Mouse (Mus musculus) cerebellum, adult 9-10 months (tissue): ENCODE results near the gene Pcgf1.

Experiments
- DNase-seq: peaks from one replicate; pipeline ENCODE4 v3.0.0; 2022

The Pcgf1 gene

GRCm38 (mm10) chr6:83066441-83066840, 11.2 kb upstream of the Pcgf1 start:
- no peak for DNase-seq

GRCm38 (mm10) chr6:83068221-83068620, 9.4 kb upstream of the Pcgf1 start:
- DNase-seq, result no peak

GRCm38 (mm10) chr6:83068706-83069487, 8.8 kb upstream of the Pcgf1 start:
- no peak for DNase-seq

GRCm38 (mm10) chr6:83069488-83070246, 8.0 kb upstream of the Pcgf1 start:
- DNase-seq, result no peak

GRCm38 (mm10) chr6:83070247-83070310, 7.6 kb upstream of the Pcgf1 start, which contains the start of gene Tlx2:
Gene Tlx2, minus strand, starts transcription at chr6:83070293.
- no peak for DNase-seq

GRCm38 (mm10) chr6:83070311-83071219, 7.1 kb upstream of the Pcgf1 start:
- DNase-seq, result no peak

GRCm38 (mm10) chr6:83071220-83071619, 6.4 kb upstream of the Pcgf1 start:
- DNase-seq, result no peak

GRCm38 (mm10) chr6:83074979-83075378, 2.7 kb upstream of the Pcgf1 start:
- no peak for DNase-seq

GRCm38 (mm10) chr6:83078324-83078858, 722 bp downstream of the Pcgf1 start:
- DNase-seq, result peak; percentile 99

GRCm38 (mm10) chr6:83080210-83080609, 2.5 kb downstream of the Pcgf1 start:
- no peak for DNase-seq

- DNase-seq, result no peak
Observed at GRCm38 (mm10) chr6:83083497-83083896, 5.8 kb downstream of the Pcgf1 start.

GRCm38 (mm10) chr6:83084477-83084876, 6.8 kb downstream of the Pcgf1 start:
- no peak for DNase-seq

GRCm38 (mm10) chr6:83086121-83087035, 8.7 kb downstream of the Pcgf1 start, which contains the start of gene Lbx2:
Gene Lbx2, plus strand, starts transcription at chr6:83086367.
- DNase-seq, result no peak

- DNase-seq, result no peak
Observed at GRCm38 (mm10) chr6:83087205-83087925, 9.7 kb downstream of the Pcgf1 start.

GRCm38 (mm10) chr6:83087926-83088260, 10.2 kb downstream of the Pcgf1 start:
- DNase-seq, result no peak

GRCm38 (mm10) chr6:83092416-83093127, 14.9 kb downstream of the Pcgf1 start:
- DNase-seq, result no peak

GRCm38 (mm10) chr6:83095968-83096367, 18.3 kb downstream of the Pcgf1 start:
- no peak for DNase-seq

GRCm38 (mm10) chr6:83098411-83098810, 20.7 kb downstream of the Pcgf1 start:
- no peak for DNase-seq

- DNase-seq, result peak; percentile 94
Observed at GRCm38 (mm10) chr6:83101316-83101687, 23.6 kb downstream of the Pcgf1 start, which contains the start of the genes Ccdc142 and Gm42688. Gene Ccdc142, plus strand, starts transcription at chr6:83101601. Gene Gm42688, plus strand, starts transcription at chr6:83101617.

- DNase-seq, result peak; percentile 57
Observed at GRCm38 (mm10) chr6:83101688-83102556, 24.3 kb downstream of the Pcgf1 start.
